Mouse (Mus musculus): ENCODE results near the gene Pmis2. TPM values are rescaled to one million over a fixed set of nuclear protein-coding genes. Genes with fewer than 3 reads are reported as not detected.
A peak's percentile ranks its signal among the peaks of the same experiment; 100 is the strongest.

The Pmis2 gene
- total and polyA plus RNA-seq, 2 experiments from 2014 or later = not detected

DNA sequence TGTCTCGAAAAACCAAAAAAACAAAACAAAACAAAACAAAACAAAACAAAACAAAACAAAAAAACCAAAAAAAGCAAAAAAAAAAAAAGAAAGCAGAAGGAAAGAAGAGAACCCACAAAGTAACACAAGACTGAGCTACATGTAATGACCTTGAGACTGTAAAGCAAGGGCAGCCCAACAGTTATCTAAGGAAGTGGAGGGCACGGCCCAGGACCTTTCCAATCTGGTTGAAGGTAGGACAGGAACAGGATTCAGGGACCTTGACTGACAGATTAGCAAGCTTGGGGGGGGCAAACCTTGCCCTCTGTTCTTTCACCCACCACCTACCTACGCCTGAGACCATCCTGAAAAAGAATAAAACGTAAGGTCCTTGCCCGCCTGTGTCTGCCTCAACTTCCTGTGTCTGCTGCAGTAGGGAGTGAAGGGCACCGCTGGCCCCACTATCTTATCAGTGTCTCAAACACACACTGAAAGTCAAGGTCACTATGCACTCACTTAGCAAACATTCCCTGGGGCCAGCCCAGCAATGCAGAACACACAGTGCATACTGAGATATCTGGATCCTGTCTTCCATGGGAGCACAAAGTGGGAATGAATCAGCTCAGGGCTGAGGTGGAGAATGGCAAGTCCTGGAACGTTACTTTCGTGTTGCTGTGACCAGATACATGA, 34.9 kb upstream of the Pmis2 start:
- Histone ChIP-seq H3K27me3 (ENCODE audit: control insufficient read depth, insufficient read depth, low read length) (no peaks in the 10 kb centered on the region), H3K9me3 (replicated peaks; ENCODE audit: control insufficient read depth, low read length) (no peaks in the 10 kb centered on the region), H3K4me1 (ENCODE audit: control insufficient read depth, insufficient read depth) (0 out of 2 replicates have a peak, but pooled peaks cover 10% of the 10 kb centered on the region), H3K27ac (ENCODE audit: low read depth) (peak overlapping the region; percentile 74), H3K4me2 (ENCODE audit: low read depth, low read length) (no peak overlapping the region), H3K4me3 (ENCODE audit: low read depth, low read length) (no peak overlapping the region), H3K36me3 (replicated peaks; ENCODE audit: control insufficient read depth, insufficient read depth, low read length) (no peaks in the 10 kb centered on the region), H3K9ac (replicated peaks; ENCODE audit: low read depth, low read length) (no peak overlapping the region)
- DNase-seq (ENCODE audit: low spot score) (peak; percentile 70), ATAC-seq (ENCODE audit: insufficient read depth, low read depth) (peak; percentile 92)
- 29% methylated on average over 8 of the region's 8 CpGs for WGBS
- no peak; the same call in 1 of the 2 replicates for TF ChIP-seq EP300 (IDR thresholded peaks at IDR 0.05; ENCODE audit: low read depth)
- no peak for TF ChIP-seq CTCF (IDR thresholded peaks at IDR 0.05; ENCODE audit: low read depth)

GRCm38 (mm10) chr7:30698589-30698988, 27.2 kb upstream of the Pmis2 start, which contains the start of gene 2200002J24Rik:
2200002J24Rik (plus strand) TSS chr7:30698926.
- H3K27ac ChIP-seq (ENCODE audit: low read depth) = 0 out of 2 replicates have a peak within 1 kb of the TSS, but pooled peaks have one; percentile 6
- no peak within 1 kb of the TSS for H3K9ac ChIP-seq (replicated peaks; ENCODE audit: low read depth, low read length)
- no peaks in the 10 kb centered on the region for H3K9me3 ChIP-seq (replicated peaks; ENCODE audit: control insufficient read depth, low read length)
- WGBS = 48% methylated on average over 9 of the region's 9 CpGs
- DNase-seq (ENCODE audit: low spot score) (peak; percentile 61), ATAC-seq (ENCODE audit: insufficient read depth, low read depth) (peak; percentile 58)
- TF ChIP-seq EP300 (IDR thresholded peaks at IDR 0.05; ENCODE audit: low read depth) (no peak), CTCF (IDR thresholded peaks at IDR 0.05; ENCODE audit: low read depth) (no peak)
- H3K27me3 ChIP-seq (ENCODE audit: control insufficient read depth, insufficient read depth, low read length) = no peaks in the 10 kb centered on the region
- 0 out of 2 replicates have a peak, but pooled peaks cover 3% of the 10 kb centered on the region for H3K4me1 ChIP-seq (ENCODE audit: control insufficient read depth, insufficient read depth)
- no peak within 1 kb of the TSS for H3K4me3 ChIP-seq (ENCODE audit: low read depth, low read length)
- no peak within 1 kb of the TSS for H3K4me2 ChIP-seq (ENCODE audit: low read depth, low read length)
- no peaks in the 10 kb centered on the region for H3K36me3 ChIP-seq (replicated peaks; ENCODE audit: control insufficient read depth, insufficient read depth, low read length)

GRCm38 (mm10) chr7:30698101-30698500, 26.7 kb upstream of the Pmis2 start:
- Histone ChIP-seq H3K36me3 (replicated peaks; ENCODE audit: control insufficient read depth, insufficient read depth, low read length) (no peaks in the 10 kb centered on the region), H3K4me3 (ENCODE audit: low read depth, low read length) (no peak overlapping the region), H3K4me1 (ENCODE audit: control insufficient read depth, insufficient read depth) (0 out of 2 replicates have a peak, but pooled peaks cover 3% of the 10 kb centered on the region), H3K27ac (ENCODE audit: low read depth) (0 out of 2 replicates have a peak overlapping the region, but pooled peaks have one; percentile 6), H3K9ac (replicated peaks; ENCODE audit: low read depth, low read length) (no peak overlapping the region), H3K27me3 (ENCODE audit: control insufficient read depth, insufficient read depth, low read length) (no peaks in the 10 kb centered on the region), H3K4me2 (ENCODE audit: low read depth, low read length) (no peak overlapping the region), H3K9me3 (replicated peaks; ENCODE audit: control insufficient read depth, low read length) (no peaks in the 10 kb centered on the region)
- DNase-seq (ENCODE audit: low spot score) (peak; percentile 30), ATAC-seq (ENCODE audit: insufficient read depth, low read depth) (no peak)
- no peak for TF ChIP-seq EP300 (IDR thresholded peaks at IDR 0.05; ENCODE audit: low read depth)
- no peak for TF ChIP-seq CTCF (IDR thresholded peaks at IDR 0.05; ENCODE audit: low read depth)
- 48% methylated on average over 5 of the region's 5 CpGs for WGBS

- 76% methylated on average over 6 of the region's 6 CpGs for WGBS
- H3K4me2 ChIP-seq (ENCODE audit: low read depth, low read length) = no peak overlapping the region
- no peak overlapping the region for H3K27ac ChIP-seq (ENCODE audit: low read depth)
- no peaks in the 10 kb centered on the region for H3K4me1 ChIP-seq (ENCODE audit: control insufficient read depth, insufficient read depth)
- no peaks in the 10 kb centered on the region for H3K36me3 ChIP-seq (replicated peaks; ENCODE audit: control insufficient read depth, insufficient read depth, low read length)
- ATAC-seq (ENCODE audit: insufficient read depth, low read depth) (no peak), DNase-seq (ENCODE audit: low spot score) (no peak)
- H3K9me3 ChIP-seq (replicated peaks; ENCODE audit: control insufficient read depth, low read length) = no peaks in the 10 kb centered on the region
- H3K4me3 ChIP-seq (ENCODE audit: low read depth, low read length) = no peak overlapping the region
- H3K9ac ChIP-seq (replicated peaks; ENCODE audit: low read depth, low read length) = no peak overlapping the region
- no peaks in the 10 kb centered on the region for H3K27me3 ChIP-seq (ENCODE audit: control insufficient read depth, insufficient read depth, low read length)
- TF ChIP-seq EP300 (IDR thresholded peaks at IDR 0.05; ENCODE audit: low read depth) (no peak), CTCF (IDR thresholded peaks at IDR 0.05; ENCODE audit: low read depth) (no peak)
Observed at GRCm38 (mm10) chr7:30688325-30688724, 16.9 kb upstream of the Pmis2 start.

DNA sequence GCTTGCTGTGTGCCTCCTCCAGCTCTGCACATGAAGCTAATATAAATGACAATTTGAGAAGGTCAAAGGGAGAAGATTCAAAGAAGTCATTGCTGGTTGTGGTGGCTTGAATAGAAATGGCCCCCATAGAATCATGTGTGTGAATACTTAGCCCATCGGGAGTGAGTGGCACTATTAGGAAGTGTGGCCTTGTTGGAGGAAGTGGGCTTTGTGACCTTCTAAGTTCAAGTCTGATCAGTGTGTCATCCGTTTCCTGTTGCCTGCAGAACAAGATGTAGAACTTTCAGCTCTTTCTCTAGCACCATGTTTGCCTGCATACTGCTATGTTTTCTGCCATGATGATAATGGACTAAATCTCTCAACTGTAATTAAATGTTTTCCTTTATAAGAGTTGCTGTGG, 12.0 kb upstream of the Pmis2 start:
- H3K9me3 ChIP-seq (replicated peaks; ENCODE audit: control insufficient read depth, low read length) = no peaks in the 10 kb centered on the region
- TF ChIP-seq EP300 (IDR thresholded peaks at IDR 0.05; ENCODE audit: low read depth) (no peak), CTCF (IDR thresholded peaks at IDR 0.05; ENCODE audit: low read depth) (no peak)
- H3K27ac ChIP-seq (ENCODE audit: low read depth) = no peak overlapping the region
- 69% methylated on average over 2 of the region's 2 CpGs for WGBS
- H3K9ac ChIP-seq (replicated peaks; ENCODE audit: low read depth, low read length) = no peak overlapping the region
- no peak for DNase-seq (ENCODE audit: low spot score)
- no peak overlapping the region for H3K4me3 ChIP-seq (ENCODE audit: low read depth, low read length)
- no peaks in the 10 kb centered on the region for H3K4me1 ChIP-seq (ENCODE audit: control insufficient read depth, insufficient read depth)
- no peaks in the 10 kb centered on the region for H3K27me3 ChIP-seq (ENCODE audit: control insufficient read depth, insufficient read depth, low read length)
- no peak for ATAC-seq (ENCODE audit: insufficient read depth, low read depth)
- no peak overlapping the region for H3K4me2 ChIP-seq (ENCODE audit: low read depth, low read length)
- no peaks in the 10 kb centered on the region for H3K36me3 ChIP-seq (replicated peaks; ENCODE audit: control insufficient read depth, insufficient read depth, low read length)

Measured in heart, postnatal 0 days (tissue).